9 mouse cellular contexts compared by ENCODE assay signal in genomic region chr14:32121920-32122315, GRCm38 (mm10). TPM values are rescaled to one million over a fixed set of nuclear protein-coding genes. Genes with fewer than 3 reads are reported as not detected.
DNase-seq lines count a peak whose midpoint lies in the region; TF ChIP-seq lines count a peak whose summit lies in the region.
"Had no signal": no experiment of that assay in that cellular context is flagged by ENCODE, and none has a peak within 500 bp of the region (broad histone marks: within the 10 kb centered on the region; RNA-seq: fewer than 3 reads in every experiment).

No protein-coding gene starts in this region.

- no peak for DNase-seq in gastrocnemius, adult 2 months
- no peak for DNase-seq in gastrocnemius, postnatal 10 days
- DNase-seq in CD4-positive helper T cell, adult 2 months (ENCODE audit: low read depth, low spot score), result peak; percentile 35
- peak; percentile 53 for DNase-seq in c-Kit-positive CD71-positive TER-119-negative erythroid progenitor cells, embryonic 14.5 days (ENCODE audit: low read depth)
- DNase-seq in kidney, postnatal 36 days, result peak; percentile 63 to 73
- DNase-seq in retina, adult 2 months (ENCODE audit: low read depth, low spot score), result peak; percentile 8
- DNase-seq in right cerebral cortex, postnatal 25 days, result no peak
- DNase-seq in ovary, postnatal 14 days (ENCODE audit: low spot score), result no peak

- intact Hi-C loops in gastrocnemius, adult 2 months (cut with DNase I), result loop anchor here (5.0 kb wide), 1 partner anchor 70 kb away; no protein-coding TSS in a partner anchor

- TF ChIP-seq CTCF in gastrocnemius, adult 2 months (IDR thresholded peaks at IDR 0.05), result peak; percentile 66

- H3K27ac ChIP-seq in gastrocnemius, adult 2 months, result no peak overlapping the region
- H3K27ac ChIP-seq: limb, embryonic 15.5 days had no signal

- no peak overlapping the region for H3K4me3 ChIP-seq in gastrocnemius, adult 2 months
- H3K4me3 ChIP-seq: limb, embryonic 15.5 days had no signal

RNA-seq across cellular contexts. Expression of gene Msmb, which starts 19.9 kb away (rescaled TPM):
- not detected for total RNA-seq in gastrocnemius, adult 2 months (2021)
- not detected for total RNA-seq in gastrocnemius, postnatal 10 days (2021)

RNA-seq across cellular contexts. Expression of gene Dph3, which starts 36.4 kb away (rescaled TPM):
- 100 to 1,000 TPM; 110 to 122 TPM for total RNA-seq in gastrocnemius, adult 2 months (2021)
- total RNA-seq in gastrocnemius, postnatal 10 days (2021), result 10 to 100 TPM; 68.3 to 74.9 TPM

RNA-seq across cellular contexts. Expression of gene Oxnad1, which starts 36.7 kb away (rescaled TPM):
- 10 to 100 TPM; 17.4 to 29.0 TPM for total RNA-seq in gastrocnemius, adult 2 months (2021)
- total RNA-seq in gastrocnemius, postnatal 10 days (2021), result 10 to 100 TPM; 18.7 to 19.9 TPM

RNA-seq across cellular contexts. Expression of gene Ncoa4, which starts 37.7 kb away (rescaled TPM):
- total RNA-seq in gastrocnemius, adult 2 months (2021), result 10 to 100 TPM; 60.8 to 77.6 TPM
- total RNA-seq in gastrocnemius, postnatal 10 days (2021), result 10 to 100 TPM; 44.8 to 56.8 TPM

Comparison
In these comparisons a context has a peak if more than half of its experiments do, and no peak if none do; other contexts are left out.
1. DNase-seq: peak in CD4-positive helper T cell, adult 2 months (single experiment), c-Kit-positive CD71-positive TER-119-negative erythroid progenitor cells, embryonic 14.5 days (single experiment), kidney, postnatal 36 days (2 of 2) and retina, adult 2 months (single experiment); none in gastrocnemius, adult 2 months (single experiment), gastrocnemius, postnatal 10 days (single experiment), right cerebral cortex, postnatal 25 days (single experiment) and ovary, postnatal 14 days (single experiment).